Mouse (Mus musculus) neural tube, embryonic 14.5 days (tissue): Measurements from ENCODE around the gene Abcb7. TPM values are rescaled to one million over a fixed set of nuclear protein-coding genes. Genes with fewer than 3 reads are reported as not detected.
A peak's percentile ranks its signal among the peaks of the same experiment; 100 is the strongest.
"Not testable (repeated sequence)": the region's sequence is repeated elsewhere in the genome, so short reads cannot be mapped to it uniquely, and the experiment has no call there.

Experiments
- ATAC-seq: fragments of 200-750 bp; cut with Nextera tagmentation; 2 replicates; pipeline ENCODE4 v1.8.0; 2017; ENCODE audit warnings: low read depth, mild to moderate bottlenecking, moderate TSS enrichment, moderate library complexity
- H3K27ac ChIP-seq: fragments of 300-500 bp; sonication (generic); 2 replicates; pipeline ENCODE4 v1.5.1; 2014; ENCODE audit warnings: low read depth, mild to moderate bottlenecking, control low read depth, low read length, moderate library complexity, mixed read lengths
- H3K27me3 ChIP-seq: fragments of 300-500 bp; sonication (generic); 2 replicates; pipeline ENCODE4 v1.6.1; 2014; ENCODE audit warnings: low read length; ENCODE audit not compliant: control insufficient read depth, insufficient read depth
- H3K36me3 ChIP-seq: fragments of 300-500 bp; sonication (generic); 2 replicates; pipeline ENCODE4 v1.6.1; 2014; ENCODE audit warnings: low read length, mixed read lengths; ENCODE audit not compliant: control insufficient read depth, insufficient read depth
- H3K4me1 ChIP-seq: fragments of 300-500 bp; sonication (generic); 2 replicates; pipeline ENCODE4 v1.6.1; 2014; ENCODE audit warnings: low read length; ENCODE audit not compliant: control insufficient read depth, insufficient read depth
- H3K4me2 ChIP-seq: fragments of 300-500 bp; sonication (generic); 2 replicates; pipeline ENCODE4 v1.6.1; 2014; ENCODE audit warnings: mild to moderate bottlenecking, low read depth, low read length, control low read depth
- H3K4me3 ChIP-seq: fragments of 300-500 bp; sonication (generic); 2 replicates; pipeline ENCODE4 v1.5.1; 2014; ENCODE audit warnings: low read depth, low read length, control low read depth, mixed read lengths
- H3K9ac ChIP-seq: fragments of 300-500 bp; sonication (generic); replicated peaks from 2 replicates; pipeline ENCODE4 v1.6.1; 2014; ENCODE audit warnings: low read depth, mild to moderate bottlenecking, control low read depth, low read length, mixed read lengths
- H3K9me3 ChIP-seq: fragments of 300-500 bp; sonication (generic); 2 replicates; pipeline ENCODE4 v1.6.1; 2016; ENCODE audit warnings: low read length; ENCODE audit not compliant: control insufficient read depth
- WGBS: fragments of 180-500 bp; shearing (Covaris S2); extraction: QIAGEN DNeasy Blood & Tissue Kit; methylation state at CpG from one replicate; pipeline ENCODE4 v1.1.7; 2014; 5-methylcytosine and 5-hydroxymethylcytosine counted together
- polyA plus RNA-seq: library from polyadenylated mRNA; unstranded; fragments of >200 nt; fragmentation: Nextera tagmentation; extraction: Ambion mirVana; gene quantifications from 2 replicates; pipeline ENCODE4 v1.2.1, GENCODE M21; 2014

Abcb7 gene
- polyA plus RNA-seq, 1 experiment from 2014 or later, result 12.2 TPM

- Histone ChIP-seq H3K4me1 (no peaks in the 10 kb centered on the region), H3K4me2 (no peak overlapping the region), H3K27me3 (no peaks in the 10 kb centered on the region; the same call in 1 of the 2 replicates), H3K36me3 (no peaks in the 10 kb centered on the region), H3K9ac (no peak overlapping the region), H3K27ac (no peak overlapping the region), H3K4me3 (no peak overlapping the region), H3K9me3 (no peaks in the 10 kb centered on the region)
- 59% methylated on average over 1 of the region's 1 CpGs for WGBS
- ATAC-seq, result no peak
Measured at GRCm38 (mm10) chrX:104397526-104397925, 16.1 kb downstream of the Abcb7 start.

- no peak overlapping the region for H3K9ac ChIP-seq
- no peaks in the 10 kb centered on the region for H3K36me3 ChIP-seq
- no peak overlapping the region for H3K4me3 ChIP-seq
- no peaks in the 10 kb centered on the region for H3K9me3 ChIP-seq
- no peak overlapping the region for H3K27ac ChIP-seq
- no peak overlapping the region for H3K4me2 ChIP-seq
- no peak for ATAC-seq
- no peaks in the 10 kb centered on the region for H3K27me3 ChIP-seq
- H3K4me1 ChIP-seq, result no peaks in the 10 kb centered on the region
Measured at GRCm38 (mm10) chrX:104359686-104360085, 54.0 kb downstream of the Abcb7 start.

- no peak overlapping the region for H3K9ac ChIP-seq
- WGBS, result 76% methylated on average over 1 of the region's 1 CpGs
- H3K36me3 ChIP-seq, result no peaks in the 10 kb centered on the region
- H3K27ac ChIP-seq, result no peak overlapping the region
- H3K4me2 ChIP-seq, result no peak overlapping the region
- no peaks in the 10 kb centered on the region for H3K4me1 ChIP-seq
- ATAC-seq, result no peak
- no peaks in the 10 kb centered on the region for H3K9me3 ChIP-seq
- H3K4me3 ChIP-seq, result no peak overlapping the region
- H3K27me3 ChIP-seq, result no peaks in the 10 kb centered on the region
Measured at GRCm38 (mm10) chrX:104355842-104356241, 57.8 kb downstream of the Abcb7 start.

GRCm38 (mm10) chrX:104348146-104348545, 65.5 kb downstream of the Abcb7 start:
- peak; percentile 73; the same call in 1 of the 2 replicates for ATAC-seq

GRCm38 (mm10) chrX:104291721-104292120, 121.9 kb downstream of the Abcb7 start:
- no peaks in the 10 kb centered on the region for H3K27me3 ChIP-seq
- H3K36me3 ChIP-seq, result no peaks in the 10 kb centered on the region
- H3K4me2 ChIP-seq, result no peak overlapping the region
- H3K9me3 ChIP-seq, result no peaks in the 10 kb centered on the region
- H3K4me3 ChIP-seq, result no peak overlapping the region
- ATAC-seq, result no peak
- no peak overlapping the region for H3K9ac ChIP-seq
- H3K27ac ChIP-seq, result no peak overlapping the region
- no peaks in the 10 kb centered on the region for H3K4me1 ChIP-seq

More at GRCm38 (mm10) chrX:104348146-104348545, 65.5 kb downstream of the Abcb7 start:
- not testable (repeated sequence) for H3K9ac ChIP-seq, H3K4me1 ChIP-seq, H3K9me3 ChIP-seq, H3K4me3 ChIP-seq, H3K27me3 ChIP-seq, H3K36me3 ChIP-seq, H3K4me2 ChIP-seq, H3K27ac ChIP-seq
- 93% methylated on average over 21 of the region's 31 CpGs for WGBS

GRCm38 (mm10) chrX:104279828-104280227, 133.8 kb downstream of the Abcb7 start:
- Histone ChIP-seq H3K4me1 (no peaks in the 10 kb centered on the region), H3K27me3 (no peaks in the 10 kb centered on the region), H3K27ac (no peak overlapping the region), H3K36me3 (no peaks in the 10 kb centered on the region), H3K4me2 (no peak overlapping the region), H3K9me3 (no peaks in the 10 kb centered on the region), H3K9ac (no peak overlapping the region), H3K4me3 (no peak overlapping the region)
- no peak for ATAC-seq
- 82% methylated on average over 1 of the region's 1 CpGs for WGBS

DNA sequence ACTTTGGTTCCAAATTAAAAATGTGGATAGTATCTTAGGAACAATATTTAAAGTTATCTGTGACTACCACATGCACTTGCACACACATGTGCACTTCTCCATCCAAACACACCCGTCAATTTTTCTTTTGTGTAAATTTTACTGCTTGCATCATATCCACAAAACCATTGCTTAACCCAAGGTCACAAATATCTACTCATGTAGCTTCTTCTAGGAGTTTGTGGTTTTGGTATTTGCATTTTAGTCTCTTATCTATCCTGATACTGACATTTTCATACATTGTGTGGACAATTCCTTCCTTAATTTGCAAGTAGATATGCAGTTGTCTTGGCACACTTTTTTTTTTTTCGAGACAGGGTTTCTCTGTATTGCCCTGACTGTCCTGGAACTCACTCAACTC, 149.3 kb downstream of the Abcb7 start:
- Histone ChIP-seq H3K4me3 (no peak overlapping the region), H3K9ac (no peak overlapping the region), H3K9me3 (no peaks in the 10 kb centered on the region), H3K4me1 (no peaks in the 10 kb centered on the region), H3K27me3 (no peaks in the 10 kb centered on the region), H3K4me2 (no peak overlapping the region), H3K27ac (no peak overlapping the region), H3K36me3 (no peaks in the 10 kb centered on the region)
- ATAC-seq, result no peak
- 78% methylated on average over 2 of the region's 2 CpGs for WGBS

DNA sequence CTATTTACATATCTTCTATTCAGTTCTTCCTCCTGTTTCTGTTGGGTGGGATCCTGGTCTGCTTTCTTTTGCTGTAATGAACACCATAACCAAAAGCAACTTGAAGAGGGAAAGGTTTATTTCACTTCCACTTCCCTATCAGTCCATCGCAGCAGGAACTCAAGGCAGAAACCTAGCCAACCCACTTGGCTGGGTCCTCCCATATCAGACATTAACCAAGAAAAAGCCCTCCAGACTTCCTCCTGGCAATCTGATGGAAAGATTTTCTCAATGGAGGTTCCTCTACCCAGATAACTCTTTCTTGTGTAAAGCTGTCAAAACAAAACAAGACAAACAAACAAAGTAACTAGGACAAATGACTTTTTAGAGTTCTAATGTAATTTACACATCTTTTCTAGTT, 151.2 kb downstream of the Abcb7 start:
- WGBS, result 86% methylated on average over 1 of the region's 1 CpGs

DNA sequence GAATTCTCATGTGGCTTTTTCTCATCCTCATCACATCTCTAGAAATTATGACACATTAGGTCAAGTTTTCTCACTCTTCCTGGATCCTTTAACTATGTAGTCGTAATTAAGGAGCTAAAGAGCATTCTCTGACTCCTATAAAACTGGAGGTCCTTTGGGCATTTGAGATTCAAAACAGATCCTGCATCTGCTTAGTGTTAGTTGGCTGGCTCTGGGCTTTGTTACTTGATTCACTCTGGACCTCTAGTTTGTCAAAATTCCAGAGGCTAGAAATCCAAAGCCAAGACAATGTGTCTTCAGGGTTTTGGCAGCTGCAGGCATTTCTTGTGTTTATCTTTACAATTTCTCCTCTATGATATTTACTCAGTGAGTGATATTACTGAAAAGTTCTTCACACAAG, 157.1 kb downstream of the Abcb7 start:
- H3K9me3 ChIP-seq, result no peaks in the 10 kb centered on the region
- WGBS, result 44% methylated on average over 1 of the region's 1 CpGs
- H3K4me3 ChIP-seq, result no peak overlapping the region
- no peak overlapping the region for H3K9ac ChIP-seq
- ATAC-seq, result no peak
- H3K27me3 ChIP-seq, result no peaks in the 10 kb centered on the region
- H3K4me2 ChIP-seq, result no peak overlapping the region
- no peaks in the 10 kb centered on the region for H3K36me3 ChIP-seq
- H3K27ac ChIP-seq, result no peak overlapping the region
- no peaks in the 10 kb centered on the region for H3K4me1 ChIP-seq

More for the DNA sequence above, 151.2 kb downstream of the Abcb7 start:
- Histone ChIP-seq H3K4me1 (no peaks in the 10 kb centered on the region), H3K4me3 (no peak overlapping the region), H3K27ac (no peak overlapping the region), H3K4me2 (no peak overlapping the region), H3K9me3 (no peaks in the 10 kb centered on the region), H3K9ac (no peak overlapping the region), H3K27me3 (no peaks in the 10 kb centered on the region), H3K36me3 (no peaks in the 10 kb centered on the region)
- ATAC-seq, result no peak
